Mouse (Mus musculus) embryonic facial prominence, embryonic 11.5 days (tissue): ENCODE results near the gene Tcl1. TPM values are rescaled to one million over a fixed set of nuclear protein-coding genes. Genes with fewer than 3 reads are reported as not detected.

Experiments used
- polyA plus RNA-seq: library from polyadenylated mRNA; unstranded; fragments of >200 nt; fragmentation: Nextera tagmentation; extraction: Ambion mirVana; gene quantifications from 2 replicates; pipeline ENCODE4 v1.2.1, GENCODE M21; 2014

The Tcl1 gene
- polyA plus RNA-seq, 1 experiment from 2014 or later: not detected

Other genes with a start within 250 kb of the Tcl1 start
- 0.08 and 0.39 TPM in 2 replicates for gene Syne3, start 213.0 kb downstream of the Tcl1 start, polyA plus RNA-seq
- gene Glrx5, start 190.1 kb downstream of the Tcl1 start, polyA plus RNA-seq: 188 and 190 TPM in 2 replicates
- not detected in 2 replicates for gene Tcl1b2, start 76.8 kb downstream of the Tcl1 start, polyA plus RNA-seq
- gene Tcl1b1, start 63.1 kb downstream of the Tcl1 start, polyA plus RNA-seq: not detected in 2 replicates
- not detected in 2 replicates for gene Tcl1b5, start 46.4 kb downstream of the Tcl1 start, polyA plus RNA-seq
- gene Tcl1b3, start 31.8 kb downstream of the Tcl1 start, polyA plus RNA-seq: not detected in 2 replicates
- not detected in 2 replicates for gene Tcl1b4, start 20.8 kb downstream of the Tcl1 start, polyA plus RNA-seq
- gene Tunar, start 111.1 kb upstream of the Tcl1 start, polyA plus RNA-seq: 0.46 and 0.57 TPM in 2 replicates
- gene D430019H16Rik, start 231.1 kb upstream of the Tcl1 start, polyA plus RNA-seq: 6.0 and 6.1 TPM in 2 replicates